Mouse (Mus musculus): ENCODE results near the gene Abca6.
A peak's percentile ranks its signal among the peaks of the same experiment; 100 is the strongest.

Abca6 gene

GRCm38 (mm10) chr11:110196561-110197306 lies 54.8 kb downstream of the Abca6 start:
- no peak for DNase-seq (ENCODE audit: extremely low spot score, low spot score)

- no peak for DNase-seq (ENCODE audit: extremely low spot score, low spot score)
These were observed 56.3 kb downstream of the Abca6 start for GRCm38 (mm10) chr11:110195310-110195709.

GRCm38 (mm10) chr11:110171212-110171611 lies 80.4 kb downstream of the Abca6 start:
- no peak for DNase-seq (ENCODE audit: extremely low spot score, low spot score)

GRCm38 (mm10) chr11:110167459-110168251 lies 83.9 kb downstream of the Abca6 start, which contains the start of gene Abca9:
Gene Abca9 (minus strand): TSS chr11:110168196.
- DNase-seq (ENCODE audit: extremely low spot score, low spot score): peak; percentile 29

GRCm38 (mm10) chr11:110165822-110166221 lies 85.8 kb downstream of the Abca6 start:
- DNase-seq (ENCODE audit: extremely low spot score, low spot score): no peak

- no peak for DNase-seq (ENCODE audit: extremely low spot score, low spot score)
These were observed 86.2 kb downstream of the Abca6 start for GRCm38 (mm10) chr11:110165409-110165808.

- no peak for DNase-seq (ENCODE audit: extremely low spot score, low spot score)
These were observed 94.5 kb downstream of the Abca6 start for GRCm38 (mm10) chr11:110157059-110157458.

GRCm38 (mm10) chr11:110155985-110156384 lies 95.6 kb downstream of the Abca6 start:
- no peak for DNase-seq (ENCODE audit: extremely low spot score, low spot score)

- DNase-seq (ENCODE audit: extremely low spot score, low spot score): no peak
These were observed 103.9 kb downstream of the Abca6 start for GRCm38 (mm10) chr11:110147640-110148039.

- no peak for DNase-seq (ENCODE audit: extremely low spot score, low spot score)
These were observed 106.2 kb downstream of the Abca6 start for GRCm38 (mm10) chr11:110145421-110145820.

GRCm38 (mm10) chr11:110130760-110131159 lies 120.8 kb downstream of the Abca6 start:
- no peak for DNase-seq (ENCODE audit: extremely low spot score, low spot score)

Measured in neural tube, embryonic 10.5 days (tissue).